Mouse (Mus musculus) limb, embryonic 14.5 days (tissue): ENCODE measurements around the gene Stpg1. TPM values are rescaled to one million over a fixed set of nuclear protein-coding genes. Genes with fewer than 3 reads are reported as not detected.

ENCODE experiments used
- ATAC-seq: fragments of 200-750 bp; cut with Nextera tagmentation; 2 replicates; pipeline ENCODE4 v1.8.0; 2017; ENCODE audit warnings: low read depth, moderate number of reproducible peaks, moderate TSS enrichment; ENCODE audit not compliant: low FRiP score
- DNase-seq: peaks from one replicate; pipeline ENCODE4 v3.0.0-alpha.2; 2015; ENCODE audit warnings: low spot score
- H3K27ac ChIP-seq: fragments of 300-500 bp; sonication (generic); replicated peaks from 2 replicates; pipeline ENCODE4 v1.5.1; 2014; ENCODE audit warnings: low read depth, mild to moderate bottlenecking, low read length, moderate library complexity, mixed read lengths
- H3K27me3 ChIP-seq: fragments of 300-500 bp; sonication (generic); 2 replicates; pipeline ENCODE4 v1.6.1; 2014; ENCODE audit warnings: low read length, mixed read lengths; ENCODE audit not compliant: control insufficient read depth, insufficient read depth
- H3K36me3 ChIP-seq: fragments of 300-500 bp; sonication (generic); 2 replicates; pipeline ENCODE4 v1.6.1; 2014; ENCODE audit warnings: mild to moderate bottlenecking, low read length, moderate library complexity, mixed read lengths; ENCODE audit not compliant: control insufficient read depth, insufficient read depth
- H3K4me1 ChIP-seq: fragments of 300-500 bp; sonication (generic); 2 replicates; pipeline ENCODE4 v1.6.1; 2014; ENCODE audit warnings: antibody characterized with exemption, low read length, mixed read lengths; ENCODE audit not compliant: control insufficient read depth, insufficient read depth
- H3K4me2 ChIP-seq: fragments of 300-500 bp; sonication (generic); replicated peaks from 2 replicates; pipeline ENCODE4 v1.6.1; 2014; ENCODE audit warnings: low read depth, mild to moderate bottlenecking, low read length, moderate library complexity; ENCODE audit not compliant: severe bottlenecking
- H3K4me3 ChIP-seq: fragments of 300-500 bp; sonication (generic); replicated peaks from 2 replicates; pipeline ENCODE4 v1.5.1; 2014; ENCODE audit warnings: low read length
- H3K9ac ChIP-seq: fragments of 300-500 bp; sonication (generic); 2 replicates; pipeline ENCODE4 v1.6.1; 2014; ENCODE audit warnings: mild to moderate bottlenecking, low read depth, low read length, moderate library complexity; ENCODE audit not compliant: severe bottlenecking
- H3K9me3 ChIP-seq: fragments of 300-500 bp; sonication (generic); 2 replicates; pipeline ENCODE4 v1.6.1; 2016; ENCODE audit warnings: low read length; ENCODE audit not compliant: control insufficient read depth
- POLR2A ChIP-seq: fragments of 200-500 bp; IDR thresholded peaks from 2 replicates; pipeline ENCODE4 v1.8.0; 2012; ENCODE audit warnings: inconsistent platforms, mild to moderate bottlenecking, moderate library complexity, borderline replicate concordance; ENCODE audit not compliant: insufficient read depth, insufficient read length; ENCODE audit errors: extremely low read depth
- WGBS: fragments of 180-500 bp; shearing (Covaris S2); extraction: QIAGEN DNeasy Blood & Tissue Kit; methylation state at CpG from one replicate; pipeline ENCODE4 v1.1.7; 2014; 5-methylcytosine and 5-hydroxymethylcytosine counted together
- polyA plus RNA-seq, 2 experiments: library from polyadenylated mRNA; depleted of rRNA in 1 of 2; stranded (reverse) in 1 of 2; unstranded in 1 of 2; fragments of >200 nt; fragmentation: Nextera tagmentation in 1 of 2; extraction: Ambion mirVana in 1 of 2; gene quantifications; 2 replicates each; pipeline versions ENCODE4 v1.2.1 to v1.2.3; 2012 to 2014

Stpg1 gene
- polyA plus RNA-seq, 2 experiments: 0.15 to 0.20 TPM

- H3K4me2 ChIP-seq: no peak overlapping the region
Measured at GRCm38 (mm10) chr4:135525057-135525456, 30.5 kb downstream of the Stpg1 start.

DNA sequence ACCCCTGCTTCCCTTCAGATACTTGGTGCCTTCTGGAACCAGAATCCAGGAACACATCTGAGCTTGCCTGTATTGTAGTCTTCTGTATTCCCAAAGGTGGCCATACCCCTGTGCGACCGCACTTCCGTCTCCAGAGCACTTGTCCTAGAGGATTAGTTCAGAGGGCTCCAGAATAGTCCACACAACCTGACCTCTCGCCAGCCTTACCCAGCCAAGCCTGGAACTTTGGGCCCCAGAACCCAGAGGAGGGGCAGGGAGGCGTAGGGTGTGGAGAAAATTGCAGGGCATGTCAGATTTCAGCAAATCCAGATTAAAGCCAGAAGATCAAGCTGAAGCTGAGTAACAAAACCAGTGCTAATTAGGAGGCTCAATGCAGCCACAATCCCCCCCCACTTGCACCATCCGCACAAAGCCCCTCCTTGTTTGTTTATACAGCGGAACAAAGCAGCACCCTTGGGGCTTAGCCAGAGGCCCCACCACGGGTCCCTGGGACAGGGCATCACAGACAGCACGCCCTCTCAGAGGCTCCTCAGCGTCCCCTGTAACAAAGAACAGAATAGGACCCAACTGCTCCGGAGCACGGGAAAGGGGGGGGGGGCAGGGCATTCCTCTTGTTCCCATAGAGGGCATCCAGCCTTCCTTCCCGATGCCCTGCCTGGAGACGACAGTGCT is 31.6 kb downstream of the Stpg1 start:
- ATAC-seq (no peak), DNase-seq (no peak)
- no peak overlapping the region for H3K9ac ChIP-seq
- no peaks in the 10 kb centered on the region for H3K36me3 ChIP-seq
- no peak overlapping the region for H3K4me2 ChIP-seq
- no peak overlapping the region for H3K4me3 ChIP-seq
- 33% methylated on average over 14 of the region's 14 CpGs for WGBS
- 0 out of 2 replicates have a peak, but pooled peaks cover 2% of the 10 kb centered on the region for H3K4me1 ChIP-seq
- no peaks in the 10 kb centered on the region for H3K27me3 ChIP-seq
- peaks cover 5% of the 10 kb centered on the region; the same call in 1 of the 2 replicates for H3K9me3 ChIP-seq
- H3K27ac ChIP-seq: no peak overlapping the region
- no peak for TF ChIP-seq POLR2A

More at GRCm38 (mm10) chr4:135525057-135525456, 30.5 kb downstream of the Stpg1 start:
- H3K9me3 ChIP-seq: no peaks in the 10 kb centered on the region
- no peaks in the 10 kb centered on the region for H3K36me3 ChIP-seq
- 69% methylated on average over 12 of the region's 12 CpGs for WGBS
- no peak overlapping the region for H3K9ac ChIP-seq
- 0 out of 2 replicates have a peak, but pooled peaks cover 2% of the 10 kb centered on the region for H3K4me1 ChIP-seq
- no peak for TF ChIP-seq POLR2A
- H3K27ac ChIP-seq: no peak overlapping the region
- ATAC-seq: no peak
- H3K27me3 ChIP-seq: no peaks in the 10 kb centered on the region
- no peak for DNase-seq
- no peak overlapping the region for H3K4me3 ChIP-seq

GRCm38 (mm10) chr4:135530270-135530669 is 35.7 kb downstream of the Stpg1 start:
- no peak overlapping the region for H3K9ac ChIP-seq
- H3K27ac ChIP-seq: no peak overlapping the region
- ATAC-seq (no peak), DNase-seq (no peak)
- H3K9me3 ChIP-seq: peaks cover 5% of the 10 kb centered on the region; the same call in 1 of the 2 replicates
- no peak overlapping the region for H3K4me2 ChIP-seq
- 57% methylated on average over 2 of the region's 2 CpGs for WGBS
- no peak overlapping the region for H3K4me3 ChIP-seq
- no peaks in the 10 kb centered on the region for H3K27me3 ChIP-seq
- H3K4me1 ChIP-seq: no peaks in the 10 kb centered on the region
- TF ChIP-seq POLR2A: no peak
- no peaks in the 10 kb centered on the region for H3K36me3 ChIP-seq

DNA sequence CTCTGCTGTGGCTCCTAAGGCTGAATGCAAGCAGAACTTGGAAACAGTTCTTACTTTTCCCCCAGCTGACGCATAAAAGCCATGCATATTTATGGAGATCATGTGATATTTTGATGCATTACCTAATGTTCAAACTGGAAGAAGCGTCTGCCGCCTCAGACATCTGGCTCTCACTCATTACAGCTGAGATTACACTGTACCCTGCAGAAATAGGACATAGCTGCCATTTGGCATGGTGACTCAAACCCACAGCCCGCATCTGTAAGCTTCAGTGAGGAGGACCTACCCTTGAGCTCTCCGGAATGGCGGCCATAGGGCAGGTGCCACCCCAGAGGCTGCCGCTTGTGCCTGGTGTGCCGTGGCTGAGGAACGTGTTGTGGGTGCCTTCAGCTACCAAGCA is 36.6 kb downstream of the Stpg1 start:
- DNase-seq (no peak), ATAC-seq (no peak)
- no peaks in the 10 kb centered on the region for H3K4me1 ChIP-seq
- 83% methylated on average over 9 of the region's 9 CpGs for WGBS
- H3K4me2 ChIP-seq: no peak overlapping the region
- no peak overlapping the region for H3K9ac ChIP-seq
- peaks cover 5% of the 10 kb centered on the region; the same call in 1 of the 2 replicates for H3K9me3 ChIP-seq
- H3K27ac ChIP-seq: no peak overlapping the region
- no peaks in the 10 kb centered on the region for H3K36me3 ChIP-seq
- H3K27me3 ChIP-seq: no peaks in the 10 kb centered on the region
- no peak for TF ChIP-seq POLR2A
- no peak overlapping the region for H3K4me3 ChIP-seq

DNA sequence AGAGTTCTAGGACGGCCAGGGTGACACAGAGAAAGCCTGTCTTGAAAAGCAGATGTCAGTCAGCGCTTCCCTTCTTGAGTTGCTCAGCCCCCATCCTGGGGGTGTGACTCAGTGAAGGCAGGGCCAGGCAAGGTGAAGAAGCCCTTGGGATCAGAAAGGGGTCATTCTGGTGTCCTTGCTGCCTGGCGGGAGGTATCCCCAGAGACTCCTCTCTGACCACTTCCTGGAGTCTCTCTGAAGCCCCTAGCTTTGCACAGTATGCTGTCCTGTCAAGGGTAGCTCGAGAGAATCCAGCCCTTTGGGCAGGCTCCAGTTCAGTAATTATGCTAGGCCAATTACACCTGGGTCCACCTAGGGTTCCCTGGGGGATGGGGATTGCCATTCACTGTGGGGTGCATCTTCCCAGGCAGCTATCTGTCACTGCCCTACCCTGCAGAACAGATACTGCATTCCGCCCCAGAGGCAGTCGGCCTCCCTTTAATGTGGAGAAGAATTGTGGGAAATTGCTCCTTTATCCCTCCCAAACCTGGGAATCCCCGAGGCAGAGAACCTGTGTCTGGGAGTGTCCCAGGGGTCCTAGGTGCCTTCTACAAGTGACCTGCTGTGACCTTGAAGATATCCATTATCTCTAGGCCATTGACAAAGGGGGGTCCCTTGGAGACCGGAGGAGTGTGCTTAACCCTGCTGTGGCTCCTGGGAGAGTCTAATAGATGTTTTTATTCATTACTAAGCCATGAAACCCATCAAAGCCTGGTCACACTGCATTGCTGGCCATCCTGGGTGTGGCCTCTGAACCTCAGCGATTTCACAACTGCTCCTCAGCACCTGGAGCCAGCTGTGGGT is 37.4 kb downstream of the Stpg1 start:
- Histone ChIP-seq H3K27me3 (no peaks in the 10 kb centered on the region), H3K9ac (no peak overlapping the region), H3K27ac (no peak overlapping the region), H3K36me3 (no peaks in the 10 kb centered on the region), H3K9me3 (peaks cover 5% of the 10 kb centered on the region; the same call in 1 of the 2 replicates), H3K4me3 (no peak overlapping the region), H3K4me2 (no peak overlapping the region), H3K4me1 (no peaks in the 10 kb centered on the region)
- no peak for TF ChIP-seq POLR2A
- 46% methylated on average over 9 of the region's 9 CpGs for WGBS
- DNase-seq (no peak), ATAC-seq (no peak)
